Mouse (Mus musculus): ENCODE measurements around the gene Rbpj.

- TF ChIP-seq POLR2A (IDR thresholded peaks at IDR 0.05; ENCODE audit: low read depth, low read length) (no peak), CTCF (conservative IDR thresholded peaks at IDR 0.05 in 1 of 2, IDR thresholded peaks at IDR 0.05 in 1 of 2; ENCODE audit: low read depth in 2 of 2, low read length in 2 of 2) (no peak), CHD1 (IDR thresholded peaks at IDR 0.05; ENCODE audit: low read depth, low read length) (no peak), MEF2A (IDR thresholded peaks at IDR 0.05; ENCODE audit: borderline replicate concordance, low read depth, low read length) (no peak), EP300 (IDR thresholded peaks at IDR 0.05; ENCODE audit: low read length) (no peak), TCF12 (IDR thresholded peaks at IDR 0.05; ENCODE audit: low read depth, low read length) (no peak), BHLHE40 (IDR thresholded peaks at IDR 0.05; ENCODE audit: low read depth, low read length) (no peak), HCFC1 (IDR thresholded peaks at IDR 0.05; ENCODE audit: low read depth, low read length) (no peak), MAFK (IDR thresholded peaks at IDR 0.05; ENCODE audit: insufficient replicate concordance, low read length) (no peak)
Measured at GRCm38 (mm10) chr5:53469098-53469776, 3.3 kb downstream of the Rbpj start.
